Mouse (Mus musculus) MEL (cell line): ENCODE measurements around the gene Ddx42.
"Not testable (repeated sequence)": the region's sequence is repeated elsewhere in the genome, so short reads cannot be mapped to it uniquely, and the experiment has no call there.

Source experiments
- GATA1 ChIP-seq: IDR thresholded peaks from 2 replicates; pipeline ENCODE4 v1.6.1; 2011; ENCODE audit warnings: low read depth, low read length, improper control_type of control experiment
- SMC3 ChIP-seq: IDR thresholded peaks from 2 replicates; pipeline ENCODE4 v1.6.1; 2011; ENCODE audit warnings: low read depth, low read length, improper control_type of control experiment

GRCm38 (mm10) chr11:106199997-106200396 lies 16.7 kb upstream of the Ddx42 start:
- TF ChIP-seq GATA1, SMC3: not testable (repeated sequence)
